Mouse (Mus musculus) lung, postnatal 14 days (tissue): ENCODE measurements around the gene Kmt2e.
A peak's percentile ranks its signal among the peaks of the same experiment; 100 is the strongest.
"Not testable (repeated sequence)": the region's sequence is repeated elsewhere in the genome, so short reads cannot be mapped to it uniquely, and the experiment has no call there.

Source experiments
- DNase-seq: peaks from one replicate; pipeline ENCODE4 v3.0.0; 2021

The Kmt2e gene

DNA sequence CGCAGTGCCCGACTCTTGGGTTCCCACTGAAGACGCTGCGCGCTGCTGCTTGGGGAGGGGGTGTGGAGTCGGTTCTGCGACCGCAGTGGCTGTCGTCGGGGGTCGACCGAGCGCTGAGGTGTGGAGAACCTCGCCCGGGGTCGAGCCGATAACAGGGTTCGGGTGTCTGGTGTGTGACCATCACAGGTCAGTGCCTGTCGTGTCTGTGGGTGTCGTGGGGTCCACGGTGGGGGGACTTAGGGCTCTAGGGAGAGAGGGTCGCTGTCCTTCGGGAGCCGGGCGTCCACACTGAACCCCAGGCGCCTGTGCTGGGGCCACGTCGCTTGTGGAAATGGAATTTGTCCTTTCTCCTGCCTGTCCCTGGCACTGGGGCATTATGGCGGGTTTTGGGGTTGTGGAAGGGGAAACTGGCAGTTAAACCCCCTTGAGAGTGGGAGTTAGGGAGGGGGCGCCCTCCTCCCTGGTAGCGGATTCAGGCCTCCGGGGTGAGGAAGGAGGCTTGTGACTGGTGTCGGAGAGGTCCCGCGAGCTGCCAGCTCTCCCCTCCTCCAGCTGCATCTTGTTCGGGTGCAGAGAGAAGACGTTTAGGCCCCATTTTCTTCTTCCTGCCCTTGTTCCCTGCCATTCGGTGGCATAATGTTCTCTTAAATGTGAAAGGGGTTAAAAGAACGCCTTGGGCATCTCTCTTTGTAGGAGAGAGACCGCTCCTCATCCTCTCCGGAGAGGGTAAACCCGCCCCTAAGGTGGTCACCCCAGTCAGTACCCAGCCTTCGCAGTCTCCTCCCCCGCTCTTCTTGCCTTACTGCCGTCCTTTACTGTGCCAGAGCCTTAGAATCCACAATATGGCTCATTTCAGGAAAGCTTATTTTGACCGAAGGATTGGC, 599 bp downstream of the Kmt2e start:
- peak; percentile 71 for DNase-seq

DNA sequence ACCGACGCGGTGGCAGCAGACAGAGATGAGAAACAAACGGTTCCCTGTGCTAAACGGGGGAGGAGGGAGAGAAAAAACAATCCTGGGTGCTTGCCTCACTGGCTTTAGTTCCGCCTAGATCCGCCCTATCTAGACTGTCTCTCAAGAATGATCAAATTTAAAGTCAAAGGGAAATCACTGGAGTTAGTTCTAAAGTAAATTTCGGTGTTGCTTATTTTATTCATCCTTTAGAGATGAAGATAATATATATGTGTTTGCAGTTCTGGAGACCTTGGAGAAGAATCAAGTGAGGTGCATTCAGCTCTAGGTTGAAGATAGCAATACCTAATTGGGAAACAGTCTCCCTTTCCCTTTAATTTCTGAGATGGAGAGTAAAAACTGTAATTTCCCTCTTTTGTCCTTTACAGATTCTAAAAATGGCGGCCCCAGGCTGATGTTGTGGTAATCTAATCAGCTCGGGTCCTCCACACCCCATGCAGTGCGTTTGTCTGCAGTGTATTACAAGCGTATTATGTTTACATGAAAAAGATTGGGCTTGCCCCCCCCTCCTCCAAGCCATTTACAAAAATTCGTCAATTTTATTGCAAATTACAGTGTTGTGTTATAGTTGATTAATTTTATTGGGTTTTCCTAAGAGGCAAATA, 1.4 kb downstream of the Kmt2e start:
- DNase-seq = no peak

DNA sequence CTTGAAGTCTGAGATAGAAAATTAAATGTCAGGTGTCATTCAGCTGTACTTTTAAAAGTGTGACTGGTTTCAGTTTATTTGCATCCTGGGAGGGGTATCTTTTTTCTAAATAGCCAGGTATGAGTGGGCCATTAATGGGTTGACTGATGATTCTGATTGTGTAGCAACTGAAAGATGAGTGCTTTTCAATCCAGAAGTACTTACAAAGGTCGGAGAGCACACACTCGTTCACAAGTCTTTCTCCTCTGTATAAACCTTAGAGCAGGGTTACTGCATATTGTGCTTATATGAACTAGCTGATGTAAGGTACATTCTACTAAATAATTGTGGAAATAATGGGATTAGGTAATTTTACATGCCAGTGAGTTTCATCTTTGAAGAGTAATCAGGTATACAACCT, 2.5 kb downstream of the Kmt2e start:
- DNase-seq = no peak

DNA sequence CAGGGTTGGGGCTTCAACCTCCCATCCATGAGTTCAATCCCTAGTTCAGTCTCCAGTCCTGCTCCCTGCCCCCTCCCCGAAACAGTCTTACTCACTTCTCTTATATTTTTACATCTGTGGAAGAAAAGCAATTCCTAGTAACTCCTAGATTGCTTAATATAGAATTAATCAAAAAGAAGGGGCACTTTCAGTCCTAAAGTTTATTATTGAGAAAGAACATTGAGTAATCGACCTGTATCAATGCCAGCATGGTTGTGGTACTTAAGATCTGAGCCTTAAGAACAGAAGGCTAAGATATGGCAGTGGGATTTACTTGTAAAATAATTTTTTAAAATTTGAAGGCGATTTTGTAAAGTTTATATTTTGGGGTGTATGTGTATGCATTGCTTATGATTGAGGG, 5.6 kb downstream of the Kmt2e start:
- no peak for DNase-seq

DNA sequence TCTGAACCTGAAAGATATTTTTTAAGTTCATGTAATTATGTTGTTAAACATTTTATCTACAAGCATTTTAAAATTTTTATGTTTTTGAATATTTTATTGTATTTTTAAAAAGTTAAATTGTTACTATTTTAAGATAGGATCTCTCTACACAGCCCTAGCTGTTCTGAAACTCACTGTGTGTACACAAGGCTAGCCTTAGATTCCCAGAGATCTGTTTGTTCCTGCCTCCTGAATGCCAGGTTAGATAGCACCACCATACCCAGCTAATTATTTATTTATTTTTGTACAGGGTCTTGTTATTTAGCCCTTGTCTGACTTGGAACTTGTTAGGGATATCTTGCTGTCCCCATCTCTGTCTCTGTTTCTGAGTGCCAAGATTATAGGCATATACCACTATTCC, 6.3 kb downstream of the Kmt2e start:
- no peak for DNase-seq

DNA sequence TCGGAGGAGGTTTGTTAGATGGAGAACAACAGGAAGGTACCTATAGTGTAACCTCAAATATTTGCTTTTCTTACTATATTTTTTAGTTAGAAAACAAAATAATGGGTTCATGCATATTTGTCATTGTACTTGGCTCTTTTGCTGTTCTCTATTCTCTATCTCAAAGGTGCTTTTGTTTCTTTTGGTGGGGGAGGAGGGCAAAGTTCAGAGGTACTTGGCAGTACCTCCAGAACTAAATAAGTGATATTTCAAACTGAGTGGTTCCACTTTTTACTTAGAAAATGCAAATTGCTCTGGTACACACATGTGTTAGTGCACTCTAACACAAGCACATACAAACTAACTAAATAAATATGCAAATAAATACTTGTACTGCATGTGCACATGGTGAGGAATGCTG, 7.7 kb downstream of the Kmt2e start:
- DNase-seq = no peak

DNA sequence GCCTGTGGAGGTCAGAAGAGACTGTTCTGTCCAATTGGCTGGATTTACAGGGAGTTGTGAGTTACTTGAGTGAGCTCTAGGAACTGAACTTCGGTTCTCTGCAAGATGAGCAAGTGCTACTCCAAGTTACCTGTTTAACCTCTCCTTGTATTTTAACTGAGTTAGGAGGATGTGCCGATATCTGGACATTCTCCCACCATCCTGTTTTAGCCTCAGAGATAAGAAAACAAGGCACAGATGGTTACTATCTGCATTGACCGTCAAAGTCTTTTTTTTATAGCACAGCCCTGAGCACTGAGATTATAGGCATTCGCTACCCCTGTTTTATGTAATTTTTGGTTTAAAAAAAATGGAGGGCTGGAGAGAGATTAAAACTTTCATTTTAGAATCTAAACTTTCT, 10.2 kb downstream of the Kmt2e start:
- no peak for DNase-seq

DNA sequence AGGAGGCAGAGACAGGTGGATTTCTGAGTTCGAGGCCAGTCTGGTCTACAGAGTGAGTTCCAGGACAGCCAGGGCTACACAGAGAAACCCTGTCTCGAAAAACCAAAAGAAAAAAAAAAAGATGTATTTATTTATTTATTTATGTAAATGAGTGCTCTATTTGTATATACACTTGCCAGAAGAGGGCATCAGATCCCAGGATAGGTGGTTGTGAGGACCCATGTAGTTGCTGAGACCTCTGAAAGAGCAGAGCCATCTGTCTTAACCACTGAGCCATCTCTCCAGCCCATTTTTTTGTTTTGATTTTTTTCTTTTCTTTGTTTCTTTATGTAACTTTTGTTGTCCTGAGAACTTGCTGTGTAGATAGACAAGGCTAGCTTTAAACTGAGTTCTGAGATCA, 19.3 kb downstream of the Kmt2e start:
- DNase-seq = not testable (repeated sequence)

DNA sequence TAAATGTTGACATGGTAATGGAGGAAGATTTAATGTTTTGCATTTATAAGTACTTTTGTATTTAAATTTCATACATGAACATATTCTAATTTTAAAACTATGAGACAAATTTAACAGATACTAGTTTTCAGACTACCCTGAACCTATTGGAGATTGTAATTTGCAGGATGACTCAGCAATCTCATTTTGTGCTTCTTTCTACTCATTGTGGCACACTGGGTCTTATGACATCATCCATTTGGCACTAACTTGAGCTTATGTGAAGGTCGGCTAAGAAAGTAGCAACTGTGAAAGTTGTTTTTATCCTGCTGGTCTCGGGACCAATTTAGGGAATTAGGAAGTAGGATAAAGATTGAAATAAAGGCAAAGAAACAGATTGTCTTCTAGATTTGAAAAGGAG, 27.4 kb downstream of the Kmt2e start:
- DNase-seq = no peak

DNA sequence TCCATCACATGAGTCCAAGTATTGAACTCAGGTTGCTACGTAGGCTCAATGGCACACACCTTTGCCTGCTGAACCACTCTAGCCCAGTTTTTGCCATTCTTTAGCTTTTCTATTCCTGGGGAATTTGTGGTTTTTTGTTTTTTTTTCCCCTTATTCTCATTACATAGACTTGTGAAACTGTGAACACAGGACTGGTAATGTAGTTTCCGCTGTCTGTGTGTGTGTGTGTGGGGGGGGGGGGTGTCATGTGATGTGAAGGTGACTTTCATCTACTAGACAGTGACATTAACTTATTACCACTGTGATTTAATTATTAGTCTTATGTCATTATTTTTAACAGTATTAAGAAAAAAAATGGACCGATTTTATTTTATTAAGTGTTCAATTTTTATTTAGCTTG, 30.0 kb downstream of the Kmt2e start:
- no peak for DNase-seq

DNA sequence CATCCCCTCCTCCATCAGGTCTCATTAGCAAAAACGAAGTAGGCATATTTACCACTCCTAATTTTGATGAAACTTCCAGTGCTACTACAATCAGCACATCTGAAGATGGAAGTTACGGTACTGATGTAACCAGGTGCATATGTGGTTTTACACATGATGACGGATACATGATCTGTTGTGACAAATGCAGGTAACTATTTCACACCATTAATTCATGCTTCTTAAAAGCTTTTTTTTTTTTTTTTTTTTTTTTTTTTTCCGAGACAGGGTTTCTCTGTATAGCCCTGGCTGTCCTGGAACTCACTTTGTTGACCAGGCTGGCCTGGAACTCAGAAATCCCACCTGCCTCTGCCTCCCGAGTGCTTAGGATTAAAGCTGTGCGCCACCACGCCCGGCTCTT, 30.5 kb downstream of the Kmt2e start:
- DNase-seq = no peak

DNA sequence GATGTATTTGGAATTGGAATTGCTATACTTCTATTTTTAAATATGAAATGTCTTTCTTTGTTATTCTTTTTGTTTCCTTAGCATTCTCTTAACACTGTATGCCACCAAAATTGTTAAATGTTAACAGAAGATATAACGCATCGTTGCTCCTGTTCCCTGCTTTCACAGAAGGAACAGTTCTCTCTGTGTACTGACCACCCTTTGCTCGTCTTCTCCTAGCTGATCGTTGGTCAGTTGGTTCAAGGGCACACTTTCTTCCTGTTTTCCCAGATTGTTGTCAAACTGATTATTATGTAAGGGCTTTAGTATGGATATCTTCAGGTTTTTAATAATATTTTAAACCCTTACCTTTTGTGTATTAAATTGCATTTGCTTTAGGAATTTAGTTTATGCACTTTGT, 32.3 kb downstream of the Kmt2e start:
- no peak for DNase-seq

DNA sequence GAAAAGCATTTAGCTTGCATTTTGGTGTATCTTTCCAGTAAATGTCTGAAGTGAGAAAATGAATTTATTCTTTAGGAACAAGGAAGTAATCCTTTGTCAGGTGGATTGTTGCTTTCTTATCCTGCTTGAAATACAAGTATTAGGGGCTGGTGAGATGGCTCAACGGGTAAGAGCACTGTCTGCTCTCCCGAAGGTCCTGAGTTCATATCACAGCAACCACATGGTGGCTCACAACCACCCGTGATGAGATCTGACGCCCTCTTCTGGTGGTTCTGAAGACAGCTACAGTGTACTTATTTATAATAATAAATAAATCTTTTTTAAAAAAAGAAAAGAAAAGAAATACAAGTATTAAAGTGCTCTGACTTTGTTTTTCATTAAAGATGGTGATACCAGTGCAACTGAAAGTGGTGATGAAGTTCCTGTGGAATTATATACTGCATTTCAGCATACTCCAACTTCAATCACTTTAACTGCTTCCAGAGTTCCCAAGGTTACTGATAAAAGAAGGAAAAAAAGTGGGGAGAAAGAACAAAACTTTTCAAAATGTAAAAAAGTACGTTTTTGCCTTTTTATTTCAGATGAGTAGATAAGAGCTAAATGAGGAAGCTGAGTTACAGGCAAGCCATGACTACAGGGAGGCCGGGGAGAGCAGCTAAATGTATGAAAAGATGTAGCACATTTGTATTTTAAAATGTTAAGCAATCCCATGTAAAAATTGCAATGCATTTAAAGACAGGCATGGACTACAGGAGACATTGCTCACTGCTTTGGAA, 39.0 kb downstream of the Kmt2e start:
- no peak for DNase-seq

DNA sequence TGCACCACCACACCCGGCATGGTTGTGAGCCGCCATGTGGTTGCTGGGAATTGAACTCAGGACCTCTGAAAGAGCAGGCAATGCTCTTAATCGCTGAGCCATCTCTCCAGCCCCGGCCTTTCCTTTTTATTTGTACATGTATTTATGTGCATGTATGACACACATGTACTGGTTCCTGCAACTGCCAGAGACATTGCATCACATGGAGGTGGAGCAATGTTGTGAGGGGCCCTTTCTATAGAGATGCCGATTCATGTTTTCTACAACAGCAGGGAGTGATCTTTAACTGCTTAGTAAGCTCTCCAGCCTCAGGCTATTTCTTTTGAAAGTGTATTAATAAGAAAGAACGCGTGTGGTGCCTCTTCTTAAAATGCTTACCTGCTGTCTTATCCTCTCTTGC, 49.6 kb downstream of the Kmt2e start:
- no peak for DNase-seq

DNA sequence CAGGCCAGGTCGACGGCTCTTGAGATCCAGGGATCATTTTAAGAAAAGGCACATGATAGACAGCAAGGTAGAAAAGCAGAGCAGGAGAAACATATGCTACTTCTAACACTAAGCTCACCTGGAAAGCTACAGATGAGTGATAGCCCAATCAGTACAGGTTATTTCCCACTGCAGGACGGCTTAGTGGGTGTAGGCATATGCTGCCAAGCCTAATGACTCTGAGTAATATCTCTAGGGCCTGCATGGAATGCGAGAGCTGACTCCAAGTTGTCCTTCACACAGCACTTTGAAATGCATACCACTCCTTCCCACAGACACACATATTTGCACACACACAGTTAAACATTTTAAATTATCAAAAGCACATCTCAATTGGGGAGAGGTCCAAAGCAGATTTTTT, 55.0 kb downstream of the Kmt2e start:
- DNase-seq = no peak

DNA sequence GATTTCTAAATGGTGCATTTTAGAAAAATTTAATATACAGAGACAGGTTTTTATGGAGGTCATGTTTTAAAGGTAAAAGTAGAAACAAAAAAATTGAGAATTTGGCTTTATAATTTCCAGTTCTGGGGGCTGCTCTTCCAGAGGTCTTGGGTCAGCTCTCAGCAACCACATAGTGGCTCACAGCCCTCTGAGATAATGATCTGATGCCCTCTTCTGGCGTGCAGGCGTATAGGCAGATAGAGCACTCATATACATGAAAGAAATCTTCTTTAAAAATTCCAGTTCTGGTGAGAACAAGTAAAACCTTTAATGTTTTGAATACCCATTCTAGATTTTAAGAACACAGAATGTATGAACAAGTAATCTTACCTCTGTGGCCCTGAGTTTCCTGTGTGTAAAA, 56.6 kb downstream of the Kmt2e start:
- peak; percentile 24 for DNase-seq

DNA sequence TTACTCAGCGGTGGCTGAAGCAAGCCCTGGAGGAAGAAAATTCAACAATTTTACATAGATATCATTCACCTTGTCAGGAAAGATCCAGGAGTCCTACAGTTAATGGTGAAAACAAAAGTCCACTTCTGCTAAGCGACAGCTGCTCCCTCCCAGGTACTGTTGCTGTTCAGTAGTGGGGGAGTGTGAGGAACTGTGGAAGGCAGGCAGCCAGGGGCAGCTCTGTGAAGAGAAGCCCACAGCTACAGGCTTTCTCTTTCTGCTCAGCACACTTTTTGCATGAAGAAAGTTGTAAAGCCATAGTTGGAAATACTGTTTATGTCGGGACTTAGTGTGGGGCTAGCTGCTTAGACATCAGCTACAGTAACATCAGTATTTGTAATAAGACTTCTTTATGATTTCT, 62.2 kb downstream of the Kmt2e start:
- no peak for DNase-seq

DNA sequence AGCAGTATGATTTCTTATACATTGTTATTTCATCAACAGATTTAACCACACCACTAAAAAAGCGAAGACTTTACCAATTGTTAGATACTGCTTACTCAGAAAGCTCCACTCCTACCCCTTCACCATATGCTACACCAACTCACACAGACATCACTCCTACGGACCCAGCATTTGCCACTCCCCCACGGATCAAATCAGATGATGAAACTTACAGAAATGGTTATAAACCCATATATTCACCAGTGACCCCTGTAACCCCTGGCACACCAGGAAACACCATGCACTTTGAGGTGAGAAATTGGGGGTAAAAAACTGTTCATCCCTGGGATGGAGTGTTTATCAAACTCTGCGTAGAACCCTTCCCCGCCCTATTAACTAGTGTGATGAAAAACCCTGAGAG, 62.7 kb downstream of the Kmt2e start:
- no peak for DNase-seq

DNA sequence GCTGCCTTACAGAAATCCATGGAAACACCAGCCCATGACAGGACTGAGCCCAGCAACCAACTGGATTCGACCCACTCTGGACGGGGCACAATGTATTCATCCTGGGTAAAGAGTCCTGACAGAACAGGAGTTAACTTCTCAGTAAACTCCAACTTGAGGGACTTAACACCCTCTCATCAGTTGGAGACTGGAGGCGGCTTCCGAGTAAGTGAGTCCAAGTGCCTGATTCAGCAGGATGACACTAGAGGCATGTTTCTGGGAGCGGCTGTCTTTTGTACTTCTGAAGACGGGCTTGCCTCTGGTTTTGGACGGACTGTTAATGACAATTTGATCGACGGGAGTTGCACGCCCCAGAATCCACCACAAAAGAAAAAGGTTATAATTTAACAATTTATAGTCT, 63.7 kb downstream of the Kmt2e start:
- no peak for DNase-seq

DNA sequence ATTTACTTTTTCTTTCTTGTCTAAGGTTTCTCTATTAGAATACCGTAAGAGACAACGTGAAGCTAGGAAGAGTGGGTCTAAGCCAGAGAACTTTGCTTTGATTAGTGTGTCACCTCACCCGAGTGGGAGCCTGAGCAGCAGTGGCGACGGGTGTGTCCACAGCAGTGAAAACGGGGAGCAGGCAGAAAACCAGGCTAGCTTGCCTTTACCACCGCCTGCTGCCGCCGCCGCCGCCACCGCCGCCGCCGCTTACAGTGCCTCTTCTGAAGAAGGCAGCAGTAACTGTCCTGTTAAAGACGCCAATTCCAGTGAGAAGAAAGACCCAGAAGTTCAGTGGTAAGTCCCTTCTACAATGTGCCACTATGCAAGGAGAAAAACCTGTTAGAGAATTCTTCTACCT, 65.0 kb downstream of the Kmt2e start:
- no peak for DNase-seq

DNA sequence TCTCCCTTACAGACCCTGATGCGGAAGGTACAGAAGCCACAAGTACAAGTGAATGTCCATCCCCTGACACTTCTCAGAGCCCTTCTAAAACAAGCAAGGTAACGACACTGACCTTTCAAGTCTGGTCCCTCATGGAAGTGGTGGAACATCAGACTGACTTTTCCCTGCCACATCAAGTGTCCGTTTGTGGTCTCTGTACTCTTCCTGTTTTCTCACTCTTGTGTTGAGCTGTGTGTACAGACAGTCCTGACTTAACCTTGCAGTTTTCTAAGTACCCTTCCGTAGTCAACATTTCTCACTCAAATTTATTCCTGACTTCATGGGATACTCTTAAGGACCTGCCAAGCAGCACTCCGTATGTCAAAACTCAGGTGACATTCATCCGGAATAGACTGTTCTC, 66.5 kb downstream of the Kmt2e start:
- DNase-seq = no peak

DNA sequence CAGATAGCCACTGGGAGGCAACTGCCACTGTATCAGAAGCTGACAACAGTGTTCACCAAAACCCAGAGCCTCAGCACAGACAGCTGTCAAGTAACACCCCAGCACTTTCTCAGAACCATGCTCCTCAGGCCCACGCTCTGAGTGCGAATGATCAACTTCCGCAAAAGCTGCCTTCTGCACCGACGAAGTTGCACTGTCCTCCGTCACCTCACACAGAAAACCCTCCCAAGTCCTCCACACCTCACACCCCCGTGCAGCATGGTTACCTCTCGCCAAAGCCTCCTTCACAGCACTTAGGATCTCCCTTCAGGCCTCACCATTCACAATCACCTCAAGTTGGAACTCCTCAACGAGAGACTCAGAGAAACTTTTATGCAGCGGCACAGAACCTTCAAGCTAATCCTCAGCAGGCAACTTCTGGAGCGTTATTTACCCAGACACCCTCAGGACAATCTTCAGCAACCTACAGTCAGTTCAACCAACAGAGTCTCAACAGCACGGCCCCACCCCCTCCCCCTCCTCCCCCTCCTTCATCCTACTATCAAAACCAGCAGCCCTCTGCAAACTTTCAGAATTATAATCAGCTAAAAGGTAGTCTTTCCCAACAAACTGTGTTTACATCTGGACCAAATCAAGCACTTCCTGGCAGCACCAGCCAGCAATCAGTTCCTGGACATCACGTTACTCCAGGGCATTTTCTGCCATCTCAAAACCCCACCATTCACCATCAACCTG, 67.5 kb downstream of the Kmt2e start:
- DNase-seq = no peak

DNA sequence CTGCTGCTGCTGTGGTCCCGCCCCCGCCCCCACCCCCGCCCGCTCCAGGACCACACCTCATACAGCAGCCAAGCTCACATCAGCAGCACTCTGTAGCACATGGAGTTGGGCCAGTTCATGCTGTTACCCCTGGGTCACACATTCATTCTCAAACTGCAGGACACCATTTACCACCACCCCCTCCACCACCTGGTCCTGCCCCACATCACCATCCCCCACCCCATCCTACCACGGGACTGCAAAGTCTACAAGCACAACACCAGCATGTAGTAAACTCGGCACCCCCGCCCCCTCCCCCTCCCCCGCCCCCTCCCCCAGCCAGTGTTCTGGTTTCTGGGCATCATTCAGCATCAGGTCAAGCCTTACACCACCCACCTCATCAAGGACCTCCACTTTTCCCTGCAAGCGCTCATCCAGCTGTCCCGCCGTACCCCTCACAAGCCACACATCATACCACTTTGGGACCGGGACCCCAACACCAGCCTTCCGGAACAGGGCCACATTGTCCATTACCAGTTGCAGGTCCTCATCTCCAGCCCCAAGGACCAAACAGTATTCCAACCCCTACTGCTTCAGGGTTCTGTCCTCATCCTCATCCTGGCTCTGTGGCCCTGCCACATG, 68.2 kb downstream of the Kmt2e start:
- DNase-seq = no peak
